Comparison of ENCODE assay signal across 12 mouse cellular contexts in genomic region chr1:42701833-42702611, GRCm38 (mm10). TPM values are rescaled to one million over a fixed set of nuclear protein-coding genes. Genes with fewer than 3 reads are reported as not detected.
DNase-seq lines count a peak whose midpoint lies in the region; ATAC-seq and TF ChIP-seq lines count a peak whose summit lies in the region.
"Had no signal": no experiment of that assay in that cellular context is flagged by ENCODE, and none has a peak within 500 bp of the region (broad histone marks: within the 10 kb centered on the region; RNA-seq: fewer than 3 reads in every experiment).

No protein-coding gene starts in this region.

- peak overlapping the region; percentile 73; the same call in 1 of the 2 replicates for H3K27ac ChIP-seq in kidney, adult 2 months (ENCODE audit: insufficient read depth, low read depth, low read length)
- H3K27ac ChIP-seq in embryonic facial prominence, embryonic 14.5 days (replicated peaks; ENCODE audit: low read depth, low read length), result no peak overlapping the region
- H3K27ac ChIP-seq in hindbrain, embryonic 13.5 days, result peak overlapping the region; percentile 41; the same call in 1 of the 2 replicates
- H3K27ac ChIP-seq in neural tube, embryonic 12.5 days, result no peak overlapping the region
- no peak overlapping the region for H3K27ac ChIP-seq in liver, embryonic 12.5 days
- H3K27ac ChIP-seq: heart, embryonic 10.5 days; limb, embryonic 15.5 days had no signal

- peaks cover 8% of the 10 kb centered on the region for H3K27me3 ChIP-seq in kidney, adult 2 months (replicated peaks; ENCODE audit: control insufficient read depth, insufficient read depth, low read length)
- peaks cover 82% of the 10 kb centered on the region for H3K27me3 ChIP-seq in embryonic facial prominence, embryonic 14.5 days (replicated peaks; ENCODE audit: control insufficient read depth, insufficient read depth, low read length)
- peaks cover 10% of the 10 kb centered on the region; the same call in 1 of the 2 replicates for H3K27me3 ChIP-seq in hindbrain, embryonic 13.5 days
- peaks cover 16% of the 10 kb centered on the region for H3K27me3 ChIP-seq in neural tube, embryonic 12.5 days (replicated peaks)
- peaks cover 93% of the 10 kb centered on the region for H3K27me3 ChIP-seq in liver, embryonic 12.5 days (replicated peaks)

- no peak overlapping the region for H3K4me3 ChIP-seq in kidney, adult 2 months (ENCODE audit: insufficient read depth, low read depth, low read length)
- peak overlapping the region; percentile 36 for H3K4me3 ChIP-seq in embryonic facial prominence, embryonic 14.5 days (ENCODE audit: low read depth, low read length)
- peak overlapping the region; percentile 80 for H3K4me3 ChIP-seq in hindbrain, embryonic 13.5 days
- H3K4me3 ChIP-seq in neural tube, embryonic 12.5 days, result peak overlapping the region; percentile 43
- no peak overlapping the region for H3K4me3 ChIP-seq in liver, embryonic 12.5 days
- H3K4me3 ChIP-seq: heart, embryonic 10.5 days; limb, embryonic 15.5 days had no signal

- H3K4me2 ChIP-seq in embryonic facial prominence, embryonic 14.5 days (ENCODE audit: low read depth, low read length), result peak overlapping the region; percentile 68
- peak overlapping the region; percentile 95 for H3K4me2 ChIP-seq in hindbrain, embryonic 13.5 days
- H3K4me2 ChIP-seq in neural tube, embryonic 12.5 days (replicated peaks), result peak overlapping the region; percentile 92
- H3K4me2 ChIP-seq in liver, embryonic 12.5 days, result no peak overlapping the region
- H3K4me2 ChIP-seq: limb, embryonic 15.5 days had no signal

- no peak for TF ChIP-seq POLR2A in kidney, adult 2 months (IDR thresholded peaks at IDR 0.05; ENCODE audit: low read depth, low read length)

- WGBS in kidney, adult 2 months, result 20% methylated on average over 5 of the region's 5 CpGs
- WGBS in embryonic facial prominence, embryonic 14.5 days, result 20% methylated on average over 5 of the region's 5 CpGs
- WGBS in hindbrain, embryonic 13.5 days, result 10% methylated on average over 5 of the region's 5 CpGs
- 6% methylated on average over 5 of the region's 5 CpGs for WGBS in neural tube, embryonic 12.5 days
- 11% methylated on average over 5 of the region's 5 CpGs for WGBS in liver, embryonic 12.5 days (ENCODE audit: insufficient replicate concordance)

- no peaks in the 10 kb centered on the region; the same call in 1 of the 2 replicates for H3K4me1 ChIP-seq in kidney, adult 2 months (ENCODE audit: control insufficient read depth, insufficient read depth, low read length)
- H3K4me1 ChIP-seq in embryonic facial prominence, embryonic 14.5 days (ENCODE audit: control insufficient read depth, insufficient read depth, low read length), result 0 out of 2 replicates have a peak, but pooled peaks cover 5% of the 10 kb centered on the region
- H3K4me1 ChIP-seq in hindbrain, embryonic 13.5 days (replicated peaks), result peaks cover 45% of the 10 kb centered on the region
- peaks cover 36% of the 10 kb centered on the region for H3K4me1 ChIP-seq in neural tube, embryonic 12.5 days
- H3K4me1 ChIP-seq in liver, embryonic 12.5 days, result peaks cover 7% of the 10 kb centered on the region; the same call in 1 of the 2 replicates

- no peaks in the 10 kb centered on the region for H3K9me3 ChIP-seq in embryonic facial prominence, embryonic 14.5 days (ENCODE audit: control insufficient read depth, low read length)
- no peaks in the 10 kb centered on the region for H3K9me3 ChIP-seq in hindbrain, embryonic 13.5 days
- H3K9me3 ChIP-seq in neural tube, embryonic 12.5 days, result no peaks in the 10 kb centered on the region
- H3K9me3 ChIP-seq in liver, embryonic 12.5 days (replicated peaks), result no peaks in the 10 kb centered on the region
- H3K9me3 ChIP-seq: heart, embryonic 10.5 days; limb, embryonic 15.5 days had no signal

- no peak for TF ChIP-seq CTCF in kidney, adult 2 months (conservative IDR thresholded peaks at IDR 0.05; ENCODE audit: insufficient read depth, insufficient read length, low read depth, low read length)

- peak; percentile 51 for DNase-seq in kidney, adult 2 months
- DNase-seq in kidney, postnatal 4 days, result no peak
- DNase-seq in embryonic facial prominence, embryonic 14.5 days (ENCODE audit: low spot score), result no peak
- DNase-seq in spleen, adult 18-20 months, result no peak
- no peak for DNase-seq in layer of hippocampus, adult 18-20 months (ENCODE audit: low spot score in 2 of 2)
- DNase-seq: lung, postnatal 10 days had no signal

- no peaks in the 10 kb centered on the region; the same call in 1 of the 2 replicates for H3K36me3 ChIP-seq in kidney, adult 2 months (ENCODE audit: control insufficient read depth, insufficient read depth, low read length)
- no peaks in the 10 kb centered on the region for H3K36me3 ChIP-seq in embryonic facial prominence, embryonic 14.5 days (ENCODE audit: control insufficient read depth, insufficient read depth, low read length)
- H3K36me3 ChIP-seq in hindbrain, embryonic 13.5 days, result peaks cover 20% of the 10 kb centered on the region
- H3K36me3 ChIP-seq in neural tube, embryonic 12.5 days, result peaks cover 24% of the 10 kb centered on the region
- H3K36me3 ChIP-seq in liver, embryonic 12.5 days, result no peaks in the 10 kb centered on the region
- H3K36me3 ChIP-seq: G1E; heart, embryonic 10.5 days; limb, embryonic 15.5 days had no signal

- ATAC-seq in embryonic facial prominence, embryonic 14.5 days (ENCODE audit: low read depth), result no peak
- ATAC-seq in hindbrain, embryonic 13.5 days (ENCODE audit: low FRiP score), result no peak
- no peak for ATAC-seq in neural tube, embryonic 12.5 days (ENCODE audit: low FRiP score, low read depth)
- no peak for ATAC-seq in liver, embryonic 12.5 days

- H3K9ac ChIP-seq in embryonic facial prominence, embryonic 14.5 days (ENCODE audit: low read depth, low read length), result peak overlapping the region; percentile 32; the same call in 1 of the 2 replicates
- peak overlapping the region; percentile 81 for H3K9ac ChIP-seq in hindbrain, embryonic 13.5 days
- H3K9ac ChIP-seq in neural tube, embryonic 12.5 days, result peak overlapping the region; percentile 67
- no peak overlapping the region for H3K9ac ChIP-seq in liver, embryonic 12.5 days
- H3K9ac ChIP-seq: limb, embryonic 15.5 days had no signal

RNA-seq across cellular contexts. Expression of gene Pou3f3, which starts 6.5 kb away (rescaled TPM):
- 14.4 and 18.0 TPM in 2 replicates for polyA plus RNA-seq in kidney, adult 2 months (2012; rRNA removed)
- polyA plus RNA-seq in embryonic facial prominence, embryonic 14.5 days (2014; fragmentation: Nextera tagmentation; extraction: Ambion mirVana), result 2.9 and 3.4 TPM in 2 replicates
- polyA plus RNA-seq in hindbrain, embryonic 13.5 days (2015; fragmentation: Nextera tagmentation; extraction: Ambion mirVana), result 17.4 and 18.2 TPM in 2 replicates
- 17.2 and 17.8 TPM in 2 replicates for polyA plus RNA-seq in neural tube, embryonic 12.5 days (2016; fragmentation: Nextera tagmentation; extraction: Ambion mirVana)
- total RNA-seq in layer of hippocampus, adult 18-20 months (2021), result 10 to 100 TPM; 67.0 to 70.0 TPM
- 0.02 TPM in 2 replicates for polyA plus RNA-seq in liver, embryonic 12.5 days (2016; fragmentation: Nextera tagmentation; extraction: Ambion mirVana)
- polyA plus RNA-seq: G1E had no signal

Comparison
In these comparisons a context has a peak if more than half of its experiments do, and no peak if none do; other contexts are left out.
1. H3K27ac ChIP-seq: peak in kidney, adult 2 months (single experiment) and hindbrain, embryonic 13.5 days (single experiment); none in embryonic facial prominence, embryonic 14.5 days (single experiment), neural tube, embryonic 12.5 days (single experiment) and liver, embryonic 12.5 days (single experiment).
2. H3K4me3 ChIP-seq: peak in embryonic facial prominence, embryonic 14.5 days (single experiment), hindbrain, embryonic 13.5 days (single experiment) and neural tube, embryonic 12.5 days (single experiment); none in kidney, adult 2 months (single experiment) and liver, embryonic 12.5 days (single experiment).